Mouse (Mus musculus) MEL (cell line): ENCODE measurements around the gene Fam53b. TPM values are rescaled to one million over a fixed set of nuclear protein-coding genes. Genes with fewer than 3 reads are reported as not detected.

ENCODE experiments used
- DNase-seq: peaks from one replicate; pipeline ENCODE4 v3.0.0; 2011; ENCODE audit warnings: low read depth, low spot score
- H3K27ac ChIP-seq: 2 replicates; pipeline ENCODE4 v1.5.1; 2012; ENCODE audit warnings: low read depth, mild to moderate bottlenecking, control low read depth, low read length, moderate library complexity; ENCODE audit not compliant: control insufficient read depth
- H3K27me3 ChIP-seq, 2 experiments: fragments of 150-350 bp in 1 of 2; sonication (generic) in 1 of 2; 2 replicates each; pipeline ENCODE4 v1.6.1; 2012; ENCODE audit warnings: low read length in 2 of 2, mild to moderate bottlenecking in 2 of 2, improper control_type of control experiment in 1 of 2, moderate library complexity in 1 of 2; ENCODE audit not compliant: insufficient read depth in 2 of 2, control insufficient read depth in 1 of 2
- H3K36me3 ChIP-seq, 2 experiments: 2 replicates each; pipeline ENCODE4 v1.6.1; 2012 to 2014; ENCODE audit warnings: low read length in 2 of 2, improper control_type of control experiment in 1 of 2, inconsistent platforms in 1 of 2, mild to moderate bottlenecking in 1 of 2; ENCODE audit not compliant: insufficient read depth in 2 of 2, control insufficient read depth in 1 of 2
- H3K4me1 ChIP-seq, 2 experiments: fragments of 150-350 bp in 1 of 2; sonication (generic) in 1 of 2; 2 replicates each; pipeline ENCODE4 v1.6.1; 2012; ENCODE audit warnings: low read length in 2 of 2, improper control_type of control experiment in 1 of 2, mild to moderate bottlenecking in 1 of 2; ENCODE audit not compliant: insufficient read depth in 2 of 2, control insufficient read depth in 1 of 2
- H3K4me3 ChIP-seq, 2 experiments: fragments of 150-350 bp in 1 of 2; sonication (generic) in 1 of 2; 2 replicates each; pipeline ENCODE4 v1.5.1; 2012; ENCODE audit warnings: low read depth in 2 of 2, low read length in 2 of 2, mild to moderate bottlenecking in 2 of 2, moderate library complexity in 2 of 2, control low read depth in 1 of 2, improper control_type of control experiment in 1 of 2; ENCODE audit not compliant: control insufficient read depth in 1 of 2, insufficient read depth in 1 of 2
- H3K79me2 ChIP-seq: 2 replicates; pipeline ENCODE4 v1.6.1; 2012; ENCODE audit warnings: mild to moderate bottlenecking, low read length, moderate library complexity; ENCODE audit not compliant: control insufficient read depth, poor library complexity, insufficient read depth
- H3K9ac ChIP-seq: 2 replicates; pipeline ENCODE4 v1.6.1; 2012; ENCODE audit warnings: low read depth, mild to moderate bottlenecking, control low read depth, low read length, moderate library complexity; ENCODE audit not compliant: control insufficient read depth, poor library complexity, severe bottlenecking
- H3K9me3 ChIP-seq: fragments of 150-350 bp; sonication (generic); replicated peaks from 2 replicates; pipeline ENCODE4 v1.6.1; 2012; ENCODE audit warnings: mild to moderate bottlenecking, low read length, improper control_type of control experiment, moderate library complexity; ENCODE audit not compliant: insufficient read depth
- CHD1 ChIP-seq: IDR thresholded peaks from 2 replicates; pipeline ENCODE4 v1.6.1; 2012; ENCODE audit warnings: low read depth, mild to moderate bottlenecking, inconsistent platforms, low read length, improper control_type of control experiment
- CHD2 ChIP-seq: IDR thresholded peaks from 2 replicates; pipeline ENCODE4 v1.6.1; 2011; ENCODE audit warnings: low read length, improper control_type of control experiment
- E2F4 ChIP-seq: IDR thresholded peaks from 2 replicates; pipeline ENCODE4 v1.6.1; 2011; ENCODE audit warnings: low read depth, low read length, improper control_type of control experiment, borderline replicate concordance
- EP300 ChIP-seq, 2 experiments: IDR thresholded peaks; 2 replicates each; pipeline ENCODE4 v1.6.1; 2011; ENCODE audit warnings: improper control_type of control experiment in 2 of 2, low read length in 2 of 2, low read depth in 1 of 2, mild to moderate bottlenecking in 1 of 2
- GATA1 ChIP-seq: IDR thresholded peaks from 2 replicates; pipeline ENCODE4 v1.6.1; 2011; ENCODE audit warnings: low read depth, low read length, improper control_type of control experiment
- JUND ChIP-seq: IDR thresholded peaks from 2 replicates; pipeline ENCODE4 v1.6.1; 2011; ENCODE audit warnings: low read depth, mild to moderate bottlenecking, improper control_type of control experiment, low read length
- MAFK ChIP-seq: IDR thresholded peaks from 2 replicates; pipeline ENCODE4 v1.6.1; 2011; ENCODE audit warnings: low read depth, mild to moderate bottlenecking, low read length, improper control_type of control experiment, borderline replicate concordance
- MAX ChIP-seq: IDR thresholded peaks from 2 replicates; pipeline ENCODE4 v1.6.1; 2011; ENCODE audit warnings: low read length, improper control_type of control experiment
- MEF2A ChIP-seq: IDR thresholded peaks from 2 replicates; pipeline ENCODE4 v1.6.1; 2014; ENCODE audit warnings: low read depth, mild to moderate bottlenecking, inconsistent platforms, low read length, improper control_type of control experiment; ENCODE audit not compliant: poor library complexity, insufficient replicate concordance, severe bottlenecking; ENCODE audit errors: extremely low read depth
- MXI1 ChIP-seq: IDR thresholded peaks from 2 replicates; pipeline ENCODE4 v1.6.1; 2011; ENCODE audit warnings: mild to moderate bottlenecking, low read depth, low read length, improper control_type of control experiment
- NELFE ChIP-seq: IDR thresholded peaks from 2 replicates; pipeline ENCODE4 v1.6.1; 2011; ENCODE audit warnings: low read depth, low read length, improper control_type of control experiment
- POLR2AphosphoS2 ChIP-seq: IDR thresholded peaks from 2 replicates; pipeline ENCODE4 v1.6.1; 2011; ENCODE audit warnings: low read length, improper control_type of control experiment
- RAD21 ChIP-seq: IDR thresholded peaks from 2 replicates; pipeline ENCODE4 v1.6.1; 2011; ENCODE audit warnings: mild to moderate bottlenecking, low read depth, low read length, improper control_type of control experiment
- RCOR1 ChIP-seq: IDR thresholded peaks from 2 replicates; pipeline ENCODE4 v1.6.1; 2012; ENCODE audit warnings: low read depth, mild to moderate bottlenecking, inconsistent platforms, low read length, improper control_type of control experiment
- SMC3 ChIP-seq: IDR thresholded peaks from 2 replicates; pipeline ENCODE4 v1.6.1; 2011; ENCODE audit warnings: low read depth, low read length, improper control_type of control experiment
- TCF12 ChIP-seq: IDR thresholded peaks from 2 replicates; pipeline ENCODE4 v1.6.1; 2014; ENCODE audit warnings: low read depth, mild to moderate bottlenecking, inconsistent platforms, low read length, improper control_type of control experiment, moderate library complexity
- USF1 ChIP-seq: IDR thresholded peaks from 2 replicates; pipeline ENCODE4 v1.6.1; 2014; ENCODE audit warnings: low read depth, mild to moderate bottlenecking, inconsistent platforms, low read length, improper control_type of control experiment, moderate library complexity
- USF2 ChIP-seq, 2 experiments: IDR thresholded peaks; 2 replicates each; pipeline ENCODE4 v1.6.1; 2011 to 2012; ENCODE audit warnings: improper control_type of control experiment in 2 of 2, low read length in 2 of 2, borderline replicate concordance in 1 of 2, inconsistent platforms in 1 of 2, low read depth in 1 of 2, mild to moderate bottlenecking in 1 of 2; ENCODE audit not compliant: insufficient read depth in 1 of 2
- ZNF384 ChIP-seq: IDR thresholded peaks from 2 replicates; pipeline ENCODE4 v1.6.1; 2012; ENCODE audit warnings: low read depth, mild to moderate bottlenecking, inconsistent platforms, low read length, improper control_type of control experiment
- polyA plus RNA-seq, 2 experiments: library from polyadenylated mRNA; stranded (reverse) in 1 of 2; unstranded in 1 of 2; fragments of >175 nt in 1 of 2; fragments of >200 nt in 1 of 2; gene quantifications; 2 replicates each; pipeline versions ENCODE4 v1.2.1 to v1.2.4; 2012; ENCODE audit warnings: low replicate concordance in 2 of 2, low read depth in 1 of 2; ENCODE audit not compliant: insufficient read length in 2 of 2, insufficient read depth in 1 of 2, missing spikeins in 1 of 2
- total RNA-seq: library from RNA; depleted of rRNA; stranded (reverse); fragments of 300-350 nt; gene quantifications from 2 replicates; pipeline ENCODE4 v1.2.3, GENCODE M21; 2012

Fam53b gene
- total and polyA plus RNA-seq, 3 experiments: 7.9 to 15.4 TPM; not detected in 1

DNA sequence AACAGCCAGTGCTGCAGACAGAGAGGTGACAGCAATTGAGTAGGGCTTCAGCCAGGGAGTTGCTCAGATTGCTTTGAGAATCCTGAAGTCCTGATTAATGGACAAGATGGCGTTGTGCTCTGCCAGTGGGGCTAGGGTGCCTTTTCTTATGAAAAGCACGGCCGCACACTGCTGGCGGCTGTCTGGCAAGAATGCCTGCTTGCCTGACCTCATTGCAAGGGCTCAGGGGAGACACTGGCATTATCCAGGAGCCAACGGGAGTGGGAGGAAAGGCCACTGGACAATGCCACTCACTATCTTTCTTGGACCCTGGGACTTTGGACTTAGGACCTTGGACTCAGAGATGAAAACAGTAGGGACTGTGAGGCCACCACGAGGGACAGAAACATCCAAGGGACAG is 80.2 kb downstream of the Fam53b start:
- peaks cover 0 to 27% of the 10 kb centered on the region in 2 experiments; a peak in 2 of 4 replicates for H3K36me3 ChIP-seq
- TF ChIP-seq RAD21: no peak
- no peak for TF ChIP-seq EP300 (IDR thresholded peaks at IDR 0.05; ENCODE audit: low read depth in 1 of 2, low read length in 2 of 2)

DNA sequence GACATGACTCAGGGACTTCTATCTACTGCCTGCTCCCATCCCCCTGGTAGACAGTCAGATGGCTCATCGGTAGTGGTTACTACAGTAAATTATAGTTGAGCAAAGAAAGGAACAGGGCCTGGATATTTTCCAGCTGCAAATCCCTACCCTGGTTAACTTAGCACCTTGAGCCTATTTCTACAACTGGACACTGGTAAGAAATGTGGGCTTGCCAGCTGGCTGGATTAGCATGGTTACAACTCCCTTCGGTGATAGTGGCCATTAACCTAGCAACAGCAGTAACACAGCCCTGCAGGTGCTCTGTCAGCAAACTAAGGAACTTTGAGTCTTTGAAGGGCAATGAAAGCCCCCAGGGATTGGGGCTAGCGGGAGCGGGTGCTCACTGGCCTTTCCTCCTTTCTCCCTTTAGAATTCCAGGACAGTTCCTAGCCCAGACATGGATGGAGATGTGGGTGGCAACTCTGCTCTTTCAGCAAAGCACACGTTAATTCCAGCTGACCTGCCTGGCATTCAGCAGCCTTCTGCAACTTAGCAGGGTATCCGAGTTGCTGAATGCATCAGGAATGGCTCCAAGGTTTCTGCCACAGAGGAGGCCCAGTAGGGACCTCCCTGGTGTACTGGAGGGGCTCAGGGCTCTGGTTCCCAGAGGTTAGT is 81.4 kb downstream of the Fam53b start:
- no peaks in the 10 kb centered on the region for H3K9me3 ChIP-seq
- no peak overlapping the region for H3K9ac ChIP-seq
- no peaks in the 10 kb centered on the region for H3K79me2 ChIP-seq
- H3K4me1 ChIP-seq: peaks cover 5 to 21% of the 10 kb centered on the region in 2 experiments
- H3K4me3 ChIP-seq: no peak overlapping the region
- peaks cover 0 to 15% of the 10 kb centered on the region in 2 experiments; a peak in 2 of 4 replicates for H3K36me3 ChIP-seq
- DNase-seq: no peak
- no peak overlapping the region for H3K27ac ChIP-seq
- TF ChIP-seq MEF2A: no peak
- TF ChIP-seq CHD1: no peak
- TF ChIP-seq EP300 (IDR thresholded peaks at IDR 0.05; ENCODE audit: low read depth in 1 of 2, low read length in 2 of 2): no peak
- TF ChIP-seq E2F4: no peak
- no peak for TF ChIP-seq MXI1
- TF ChIP-seq SMC3: no peak
- no peak for TF ChIP-seq RCOR1
- TF ChIP-seq MAFK: no peak
- no peak for TF ChIP-seq ZNF384
- TF ChIP-seq USF1: no peak
- no peak for TF ChIP-seq TCF12
- TF ChIP-seq JUND: no peak
- TF ChIP-seq POLR2AphosphoS2: no peak
- TF ChIP-seq GATA1: no peak
- TF ChIP-seq MAX: no peak
- no peak for TF ChIP-seq CHD2
- TF ChIP-seq NELFE: no peak
- no peak for TF ChIP-seq USF2 (IDR thresholded peaks at IDR 0.05; ENCODE audit: borderline replicate concordance in 1 of 2, insufficient read depth in 1 of 2, low read depth in 1 of 2, low read length in 2 of 2)
- H3K27me3 ChIP-seq: no peaks in the 10 kb centered on the region

More for the DNA sequence above, 80.2 kb downstream of the Fam53b start:
- H3K9ac ChIP-seq: no peak overlapping the region
- peaks cover 17 to 33% of the 10 kb centered on the region in 2 experiments for H3K4me1 ChIP-seq
- no peak overlapping the region for H3K27ac ChIP-seq
- no peaks in the 10 kb centered on the region for H3K9me3 ChIP-seq
- DNase-seq: no peak
- no peaks in the 10 kb centered on the region for H3K79me2 ChIP-seq
- H3K27me3 ChIP-seq: no peaks in the 10 kb centered on the region
- H3K4me3 ChIP-seq: no peak overlapping the region
